Mouse (Mus musculus) testis, adult 2 months (tissue): ENCODE results near the gene Gdpd1.
"Not testable (repeated sequence)": the region's sequence is repeated elsewhere in the genome, so short reads cannot be mapped to it uniquely, and the experiment has no call there.

ENCODE experiments used
- CTCF ChIP-seq: fragments of 200-500 bp; IDR thresholded peaks from 2 replicates; pipeline ENCODE4 v1.5.1; 2012; ENCODE audit warnings: low read depth, mild to moderate bottlenecking, inconsistent platforms, low read length, moderate library complexity; ENCODE audit not compliant: control insufficient read depth, insufficient read depth, insufficient replicate concordance
- POLR2A ChIP-seq: fragments of 200-500 bp; IDR thresholded peaks from 2 replicates; pipeline ENCODE4 v1.6.1; 2012; ENCODE audit warnings: low read depth, mild to moderate bottlenecking, inconsistent platforms, low read length, moderate library complexity; ENCODE audit not compliant: control insufficient read depth

DNA sequence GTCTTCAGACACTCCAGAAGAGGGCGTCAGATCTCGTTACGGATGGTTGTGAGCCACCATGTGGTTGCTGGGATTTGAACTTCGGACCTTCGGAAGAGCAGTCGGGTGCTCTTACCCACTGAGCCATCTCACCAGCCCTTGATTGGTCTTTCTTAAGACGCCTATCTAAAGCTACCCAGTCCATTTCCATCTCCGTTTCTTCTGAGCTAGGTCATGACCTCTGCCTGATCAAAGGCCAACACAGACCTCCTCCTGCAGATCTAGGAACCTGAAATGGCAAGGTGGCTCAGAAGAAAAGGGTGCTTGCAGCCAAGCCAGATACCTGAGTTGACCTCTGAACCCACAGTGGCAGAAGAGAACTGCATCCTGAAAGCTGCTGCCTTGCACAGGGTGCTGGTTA, 50.6 kb downstream of the Gdpd1 start:
- TF ChIP-seq POLR2A, CTCF: not testable (repeated sequence)
